In genomic region chr8:115173634-115174081, GRCm38 (mm10) we compare ENCODE assay signal across 13 mouse cellular contexts.
A peak's percentile ranks its signal among the peaks of the same experiment; 100 is the strongest.
DNase-seq lines count a peak whose midpoint lies in the region; ATAC-seq lines count a peak whose summit lies in the region.
"Had no signal": no experiment of that assay in that cellular context is flagged by ENCODE, and none has a peak within 500 bp of the region (broad histone marks: within the 10 kb centered on the region; RNA-seq: fewer than 3 reads in every experiment).

No protein-coding gene starts in this region.

- H3K9ac ChIP-seq in embryonic facial prominence, embryonic 14.5 days (ENCODE audit: low read depth, low read length), result no peak overlapping the region
- peak overlapping the region; percentile 33; the same call in 1 of the 2 replicates for H3K9ac ChIP-seq in forebrain, embryonic 14.5 days (ENCODE audit: low read length)
- H3K9ac ChIP-seq in neural tube, embryonic 12.5 days, result 0 out of 2 replicates have a peak overlapping the region, but pooled peaks have one; percentile 29
- no peak overlapping the region for H3K9ac ChIP-seq in intestine, embryonic 16.5 days (ENCODE audit: low read depth, low read length)
- H3K9ac ChIP-seq: liver, embryonic 14.5 days had no signal

- no peak for ATAC-seq in embryonic facial prominence, embryonic 14.5 days (ENCODE audit: low read depth)
- peak; percentile 94 for ATAC-seq in forebrain, embryonic 14.5 days
- ATAC-seq in neural tube, embryonic 12.5 days (ENCODE audit: low FRiP score, low read depth), result no peak
- ATAC-seq in intestine, embryonic 16.5 days, result no peak

- no peaks in the 10 kb centered on the region for H3K27me3 ChIP-seq in embryonic facial prominence, embryonic 14.5 days (replicated peaks; ENCODE audit: control insufficient read depth, insufficient read depth, low read length)
- H3K27me3 ChIP-seq in forebrain, embryonic 14.5 days (replicated peaks; ENCODE audit: control insufficient read depth, insufficient read depth, low read length), result no peaks in the 10 kb centered on the region
- no peaks in the 10 kb centered on the region for H3K27me3 ChIP-seq in limb, embryonic 10.5 days (ENCODE audit: low read depth, poor library complexity, severe bottlenecking)
- no peaks in the 10 kb centered on the region for H3K27me3 ChIP-seq in neural tube, embryonic 12.5 days (replicated peaks)
- no peaks in the 10 kb centered on the region for H3K27me3 ChIP-seq in intestine, embryonic 16.5 days (replicated peaks; ENCODE audit: control insufficient read depth, insufficient read depth, low read length)

- H3K4me3 ChIP-seq in embryonic facial prominence, embryonic 14.5 days (ENCODE audit: low read depth, low read length), result no peak overlapping the region
- H3K4me3 ChIP-seq in forebrain, embryonic 14.5 days (ENCODE audit: low read depth, low read length), result no peak overlapping the region
- H3K4me3 ChIP-seq in limb, embryonic 10.5 days, result no peak overlapping the region
- no peak overlapping the region for H3K4me3 ChIP-seq in neural tube, embryonic 12.5 days
- H3K4me3 ChIP-seq in intestine, embryonic 16.5 days (ENCODE audit: low read length), result no peak overlapping the region

- no peak overlapping the region for H3K27ac ChIP-seq in embryonic facial prominence, embryonic 14.5 days (replicated peaks; ENCODE audit: low read depth, low read length)
- H3K27ac ChIP-seq in forebrain, embryonic 14.5 days (ENCODE audit: low read depth, low read length), result no peak overlapping the region; the same call in 1 of the 2 replicates
- H3K27ac ChIP-seq in limb, embryonic 10.5 days, result peak overlapping the region; percentile 66; the same call in 1 of the 2 replicates
- no peak overlapping the region for H3K27ac ChIP-seq in neural tube, embryonic 12.5 days
- H3K27ac ChIP-seq in intestine, embryonic 16.5 days (ENCODE audit: low read length), result no peak overlapping the region
- H3K27ac ChIP-seq: kidney, postnatal 0 days; liver, embryonic 14.5 days; macrophage had no signal

- no peak overlapping the region for H3K4me2 ChIP-seq in embryonic facial prominence, embryonic 14.5 days (ENCODE audit: low read depth, low read length)
- peak overlapping the region; percentile 38 for H3K4me2 ChIP-seq in forebrain, embryonic 14.5 days (ENCODE audit: low read length)
- 0 out of 2 replicates have a peak overlapping the region, but pooled peaks have one; percentile 12 for H3K4me2 ChIP-seq in neural tube, embryonic 12.5 days (replicated peaks)
- no peak overlapping the region for H3K4me2 ChIP-seq in intestine, embryonic 16.5 days (ENCODE audit: low read depth, low read length)
- H3K4me2 ChIP-seq: heart, embryonic 11.5 days had no signal

- 54% methylated on average over 14 of the region's 14 CpGs for WGBS in embryonic facial prominence, embryonic 14.5 days
- 3% methylated on average over 14 of the region's 14 CpGs for WGBS in forebrain, embryonic 14.5 days
- 78% methylated on average over 14 of the region's 14 CpGs for WGBS in limb, embryonic 10.5 days
- 49% methylated on average over 14 of the region's 14 CpGs for WGBS in neural tube, embryonic 12.5 days
- WGBS in intestine, embryonic 16.5 days, result 64% methylated on average over 14 of the region's 14 CpGs

- peak; percentile 40 for DNase-seq in embryonic facial prominence, embryonic 14.5 days (ENCODE audit: low spot score)
- DNase-seq in forebrain, embryonic 14.5 days (ENCODE audit: low spot score), result peak; percentile 90
- DNase-seq in limb, embryonic 10.5 days (ENCODE audit: low spot score), result no peak
- DNase-seq in left cerebral cortex, postnatal 25 days (ENCODE audit: low spot score in 2 of 2), result no peak
- no peak for DNase-seq in gastrocnemius, postnatal 4 days (ENCODE audit: low spot score in 2 of 2)
- DNase-seq: adrenal gland, postnatal 36 days; cerebellum, adult 18-20 months had no signal

- H3K9me3 ChIP-seq in embryonic facial prominence, embryonic 14.5 days (ENCODE audit: control insufficient read depth, low read length), result no peaks in the 10 kb centered on the region
- no peaks in the 10 kb centered on the region for H3K9me3 ChIP-seq in forebrain, embryonic 14.5 days (replicated peaks; ENCODE audit: control insufficient read depth, low read length)
- H3K9me3 ChIP-seq in limb, embryonic 10.5 days (replicated peaks), result no peaks in the 10 kb centered on the region
- no peaks in the 10 kb centered on the region for H3K9me3 ChIP-seq in neural tube, embryonic 12.5 days
- H3K9me3 ChIP-seq in intestine, embryonic 16.5 days (ENCODE audit: control insufficient read depth, low read length), result no peaks in the 10 kb centered on the region

- H3K36me3 ChIP-seq in embryonic facial prominence, embryonic 14.5 days (ENCODE audit: control insufficient read depth, insufficient read depth, low read length), result no peaks in the 10 kb centered on the region
- no peaks in the 10 kb centered on the region for H3K36me3 ChIP-seq in forebrain, embryonic 14.5 days (ENCODE audit: control insufficient read depth, insufficient read depth, low read length)
- no peaks in the 10 kb centered on the region for H3K36me3 ChIP-seq in limb, embryonic 10.5 days
- H3K36me3 ChIP-seq in neural tube, embryonic 12.5 days, result no peaks in the 10 kb centered on the region
- H3K36me3 ChIP-seq in intestine, embryonic 16.5 days (ENCODE audit: control insufficient read depth, insufficient read depth, low read length), result no peaks in the 10 kb centered on the region

- intact Hi-C loops in left cerebral cortex, postnatal 25 days (cut with DNase I), result no loop called here

- peaks cover 4% of the 10 kb centered on the region; the same call in 1 of the 2 replicates for H3K4me1 ChIP-seq in embryonic facial prominence, embryonic 14.5 days (ENCODE audit: control insufficient read depth, insufficient read depth, low read length)
- H3K4me1 ChIP-seq in forebrain, embryonic 14.5 days (ENCODE audit: control insufficient read depth, insufficient read depth, low read length), result peaks cover 8% of the 10 kb centered on the region
- peaks cover 15% of the 10 kb centered on the region for H3K4me1 ChIP-seq in limb, embryonic 10.5 days
- H3K4me1 ChIP-seq in neural tube, embryonic 12.5 days, result peaks cover 13% of the 10 kb centered on the region
- H3K4me1 ChIP-seq in intestine, embryonic 16.5 days (ENCODE audit: control insufficient read depth, insufficient read depth, low read length), result no peaks in the 10 kb centered on the region

Comparison
In these comparisons a context has a peak if more than half of its experiments do, and no peak if none do; other contexts are left out.
1. DNase-seq: peak in embryonic facial prominence, embryonic 14.5 days (single experiment) and forebrain, embryonic 14.5 days (single experiment); none in limb, embryonic 10.5 days (single experiment), left cerebral cortex, postnatal 25 days (0 of 2) and gastrocnemius, postnatal 4 days (0 of 2).
2. H3K4me2 ChIP-seq: peak in forebrain, embryonic 14.5 days (single experiment) and neural tube, embryonic 12.5 days (single experiment); none in embryonic facial prominence, embryonic 14.5 days (single experiment) and intestine, embryonic 16.5 days (single experiment).
3. H3K9ac ChIP-seq: peak in forebrain, embryonic 14.5 days (single experiment) and neural tube, embryonic 12.5 days (single experiment); none in embryonic facial prominence, embryonic 14.5 days (single experiment) and intestine, embryonic 16.5 days (single experiment).